Mouse (Mus musculus): ENCODE results near the gene Pdia4.

The Pdia4 gene

DNA sequence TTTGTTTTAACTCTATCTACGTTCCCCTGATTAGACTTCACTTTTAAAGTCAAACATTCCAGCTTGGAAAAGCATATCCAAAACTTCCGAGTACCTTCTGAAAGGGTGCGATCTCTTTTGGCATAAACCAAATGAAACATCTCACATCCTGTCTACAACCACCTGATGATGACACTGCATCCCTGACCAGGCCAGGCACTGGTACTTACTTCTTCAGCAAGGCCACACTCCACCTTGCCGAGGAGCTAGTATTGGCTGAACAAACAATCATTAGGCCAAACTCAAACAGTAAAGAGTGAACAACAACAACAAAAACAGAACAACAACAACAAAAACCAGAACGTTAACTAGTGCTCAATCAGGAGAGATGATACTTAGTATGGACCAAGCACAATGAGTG is 1.9 kb downstream of the Pdia4 start:
- in situ Hi-C loops (cut with MboI, MseI): no loop called here

DNA sequence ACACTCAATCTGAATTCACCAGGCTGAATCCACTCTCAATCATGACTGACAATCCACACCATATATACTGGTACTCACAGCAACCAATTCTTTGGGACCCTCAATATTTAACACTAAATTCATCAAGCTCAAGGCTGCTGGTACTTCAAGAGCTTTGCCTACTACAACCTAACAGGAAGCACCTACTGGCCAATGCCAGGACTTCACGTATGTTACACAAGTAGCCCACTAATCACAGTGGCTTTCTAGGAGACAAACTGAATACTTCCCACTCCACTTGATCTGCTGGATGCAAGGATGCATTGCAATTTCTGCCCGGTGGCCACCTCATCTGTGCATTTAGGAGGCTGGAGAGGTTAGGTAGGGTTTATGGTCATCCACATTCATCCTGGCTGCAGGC is 3.0 kb downstream of the Pdia4 start:
- in situ Hi-C loops (cut with MboI, MseI): no loop called here

DNA sequence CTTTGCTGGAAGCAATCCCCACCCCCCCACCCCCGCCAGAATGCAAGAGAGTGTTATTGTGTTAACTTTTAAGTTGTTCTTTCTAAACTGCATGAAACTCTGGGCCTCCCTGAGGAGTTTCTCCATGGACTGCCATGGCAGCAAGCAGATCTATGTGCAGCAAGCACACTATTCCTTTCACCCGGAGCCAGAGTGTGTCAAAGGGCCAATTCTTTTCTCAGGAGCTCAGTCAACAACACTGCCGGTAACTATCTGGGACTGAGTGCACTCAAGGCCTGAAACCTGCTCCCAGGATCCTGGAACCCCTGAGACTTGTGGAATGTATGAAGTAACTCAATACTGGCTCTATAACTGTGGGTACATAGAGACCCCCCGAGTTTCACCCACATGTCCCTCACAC is 4.2 kb downstream of the Pdia4 start:
- in situ Hi-C loops (cut with MboI, MseI): no loop called here

DNA sequence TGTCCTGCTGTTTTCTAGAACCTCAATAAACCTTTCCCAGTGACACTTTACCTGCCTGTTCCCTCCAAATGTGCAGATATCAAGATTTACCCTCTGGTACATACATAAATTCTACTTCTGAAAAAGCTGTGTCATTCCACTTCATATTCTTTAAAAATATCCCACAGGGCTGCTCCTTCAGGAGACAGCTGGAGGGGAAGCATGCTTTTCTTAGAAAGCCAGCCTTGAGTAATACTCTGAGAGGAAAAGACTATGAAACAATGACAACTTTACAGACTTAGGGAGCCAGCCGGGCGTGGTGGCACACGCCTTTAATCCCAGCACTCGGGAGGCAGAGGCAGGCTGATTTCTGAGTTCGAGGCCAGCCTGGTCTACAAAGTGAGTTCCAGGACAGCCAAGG is 4.7 kb downstream of the Pdia4 start:
- in situ Hi-C loops (cut with MboI, MseI): no loop called here

DNA sequence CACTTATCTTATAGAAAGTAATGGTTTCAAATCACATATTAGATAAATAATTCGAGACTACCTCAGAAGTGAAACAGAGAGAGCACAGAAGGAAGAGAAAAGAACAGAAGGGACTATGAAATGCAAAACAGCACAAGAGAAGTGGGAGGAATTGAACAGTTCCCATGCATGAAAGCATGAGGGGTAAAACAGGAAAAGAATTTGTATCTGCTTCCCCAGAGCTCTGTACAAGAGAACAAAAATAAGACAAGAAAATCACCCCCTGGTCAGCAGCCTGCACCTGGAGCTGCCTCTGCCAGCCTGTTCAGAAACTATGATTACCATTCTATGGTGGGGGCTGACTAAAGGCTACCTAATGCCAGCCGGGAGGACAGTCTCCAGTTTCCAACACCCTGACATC is 5.8 kb downstream of the Pdia4 start:
- in situ Hi-C loops (cut with MboI, MseI): no loop called here

DNA sequence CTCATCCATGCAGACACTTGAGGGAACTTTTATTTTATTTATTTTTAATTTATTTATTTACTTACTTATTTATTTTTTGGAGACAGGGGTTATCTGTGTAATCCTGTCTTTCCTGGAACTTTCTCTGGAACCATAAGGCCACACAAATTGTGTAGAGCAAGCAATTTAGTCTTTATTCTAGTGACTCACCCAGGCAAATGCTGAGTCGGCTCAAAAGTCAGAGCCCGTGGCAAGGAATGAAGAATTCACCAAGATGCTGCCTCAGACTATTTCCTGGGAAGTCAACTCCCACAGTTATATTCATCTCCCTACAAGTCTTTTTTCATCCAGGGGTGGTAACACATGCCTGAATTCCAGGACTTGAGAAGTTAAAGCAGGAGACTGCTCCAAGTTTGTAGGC is 7.7 kb downstream of the Pdia4 start:
- in situ Hi-C loops (cut with MboI, MseI): no loop called here

DNA sequence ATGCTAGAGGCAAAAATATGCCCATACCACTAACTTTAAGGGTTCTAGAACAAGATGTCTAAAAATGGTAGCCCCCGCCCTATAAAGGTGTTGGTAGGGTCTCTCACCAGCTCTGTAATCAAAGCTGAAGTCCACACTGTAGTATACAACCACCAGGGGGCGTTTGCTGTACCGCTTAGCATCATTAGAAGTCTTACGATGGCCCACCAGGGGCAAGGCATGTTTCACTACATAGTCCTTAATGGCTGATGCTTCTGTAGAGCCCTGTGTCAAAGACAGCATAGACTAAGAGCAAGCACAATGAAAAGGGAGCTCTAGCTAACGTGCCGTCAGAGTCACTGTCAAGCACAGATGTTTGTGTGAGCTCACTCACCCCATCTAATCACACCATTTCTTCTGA is 14.2 kb downstream of the Pdia4 start:
- in situ Hi-C loops (cut with MboI, MseI): no loop called here

DNA sequence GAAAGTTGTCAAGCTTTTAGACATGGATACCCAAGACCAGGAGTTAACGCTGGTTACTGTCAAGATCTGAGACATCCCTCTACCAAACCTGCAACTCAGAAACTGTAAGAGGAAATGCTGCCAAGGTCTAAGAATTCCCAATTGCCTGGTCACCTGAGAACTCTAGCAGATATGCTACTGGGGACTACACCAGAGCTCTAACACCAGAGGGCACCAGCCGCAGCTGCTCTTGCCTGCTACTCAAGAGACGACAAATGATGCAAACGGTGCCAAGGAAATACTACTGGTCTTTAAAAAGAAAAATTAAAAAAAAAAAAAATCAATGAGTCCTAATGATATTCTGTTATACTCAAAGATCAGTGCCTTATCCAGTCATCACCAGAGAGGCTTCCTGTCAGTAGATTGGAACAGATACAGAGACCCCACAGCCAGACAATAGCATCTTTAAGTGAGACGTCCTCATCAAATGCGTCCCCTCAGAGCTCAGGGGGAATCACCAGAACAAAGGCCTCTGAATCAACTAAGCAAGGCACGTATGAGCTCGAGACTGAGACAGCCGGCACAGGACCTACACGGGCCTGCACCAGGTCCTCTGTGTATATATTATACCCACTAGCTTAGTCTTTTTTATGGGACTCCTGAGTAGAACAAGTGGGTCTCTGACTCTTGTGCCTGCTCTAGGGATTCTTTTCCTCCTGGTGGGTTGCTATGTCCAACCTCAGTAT is 19.0 kb downstream of the Pdia4 start:
- in situ Hi-C loops (cut with MboI, MseI): no loop called here

DNA sequence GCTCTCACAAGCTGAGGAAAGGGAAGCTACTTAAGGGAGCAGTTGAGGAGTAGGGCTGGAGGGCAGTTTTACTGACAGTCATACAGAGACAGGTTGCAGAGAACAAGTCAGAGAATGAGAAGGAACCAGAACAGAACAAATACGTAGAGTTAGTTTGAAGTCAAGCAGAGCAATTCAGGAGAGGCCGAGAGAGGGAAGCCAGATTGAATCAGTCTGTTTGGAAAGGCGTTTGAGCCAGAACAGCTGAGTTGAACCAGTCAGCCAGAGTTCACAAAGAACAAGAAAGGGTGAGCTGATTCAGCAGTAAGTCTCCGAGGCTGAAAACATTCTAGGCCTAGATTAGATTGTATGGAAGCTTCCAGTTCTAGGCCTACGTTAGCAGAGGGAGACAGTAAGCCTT is 19.9 kb downstream of the Pdia4 start:
- in situ Hi-C loops (cut with MboI, MseI): no loop called here

DNA sequence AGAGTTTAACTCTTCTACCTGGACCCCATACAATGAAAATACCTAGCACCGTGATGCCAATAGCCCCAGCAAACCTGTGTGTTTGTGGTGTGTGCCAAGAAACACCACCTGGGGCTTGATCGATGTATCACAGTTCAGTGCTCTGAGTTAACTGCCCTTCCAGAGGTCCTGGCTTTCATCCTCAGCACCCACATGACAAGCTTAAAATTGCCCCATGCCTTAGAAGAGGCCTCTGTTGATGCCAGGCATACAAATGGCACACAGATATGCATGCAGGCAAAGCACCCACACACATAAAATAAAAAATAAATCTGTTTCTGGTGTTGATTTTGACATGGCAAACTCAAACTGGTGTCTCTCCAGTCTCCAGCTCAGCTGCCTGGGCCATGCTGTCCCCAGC is 20.7 kb downstream of the Pdia4 start:
- in situ Hi-C loops (cut with MboI, MseI): no loop called here

DNA sequence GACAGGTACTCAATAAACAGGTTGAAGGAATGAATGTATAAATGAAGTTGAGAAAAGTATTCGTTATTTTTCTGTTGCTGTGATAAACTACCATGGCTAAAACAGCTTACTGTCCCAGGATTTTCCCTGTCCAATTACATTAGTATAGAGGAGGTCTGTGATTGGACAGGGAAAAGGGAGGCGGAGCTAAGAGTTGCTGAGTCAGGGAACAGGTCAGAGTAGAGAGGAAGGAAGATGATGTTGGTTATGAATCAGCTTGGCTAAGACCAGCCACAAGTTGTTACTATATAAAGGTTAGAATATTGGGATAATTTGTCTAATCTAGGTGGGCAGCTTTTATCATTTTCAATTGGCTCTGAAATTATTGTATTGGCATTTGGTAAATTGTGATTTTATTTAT is 22.5 kb downstream of the Pdia4 start:
- in situ Hi-C loops (cut with MboI, MseI): no loop called here

DNA sequence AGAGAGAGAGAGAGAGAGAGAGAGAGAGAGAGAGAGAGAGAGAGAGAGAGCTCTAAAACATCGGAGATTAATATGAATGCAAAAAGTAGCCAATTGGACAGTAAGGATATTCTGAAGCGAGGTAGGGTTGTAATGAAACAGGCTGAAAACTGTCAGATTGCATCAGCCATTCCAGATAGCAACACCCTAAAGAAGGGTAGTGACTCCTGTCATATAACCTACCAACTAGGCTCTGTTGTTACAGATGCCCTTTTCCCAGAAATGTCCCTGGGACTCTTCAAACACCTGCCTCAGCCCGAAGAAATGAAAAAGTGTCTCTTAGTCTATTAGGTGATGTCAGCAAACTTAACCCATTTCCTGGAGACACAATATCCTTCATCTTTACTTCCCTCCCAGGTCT is 24.4 kb downstream of the Pdia4 start:
- in situ Hi-C loops (cut with MboI, MseI): no loop called here

DNA sequence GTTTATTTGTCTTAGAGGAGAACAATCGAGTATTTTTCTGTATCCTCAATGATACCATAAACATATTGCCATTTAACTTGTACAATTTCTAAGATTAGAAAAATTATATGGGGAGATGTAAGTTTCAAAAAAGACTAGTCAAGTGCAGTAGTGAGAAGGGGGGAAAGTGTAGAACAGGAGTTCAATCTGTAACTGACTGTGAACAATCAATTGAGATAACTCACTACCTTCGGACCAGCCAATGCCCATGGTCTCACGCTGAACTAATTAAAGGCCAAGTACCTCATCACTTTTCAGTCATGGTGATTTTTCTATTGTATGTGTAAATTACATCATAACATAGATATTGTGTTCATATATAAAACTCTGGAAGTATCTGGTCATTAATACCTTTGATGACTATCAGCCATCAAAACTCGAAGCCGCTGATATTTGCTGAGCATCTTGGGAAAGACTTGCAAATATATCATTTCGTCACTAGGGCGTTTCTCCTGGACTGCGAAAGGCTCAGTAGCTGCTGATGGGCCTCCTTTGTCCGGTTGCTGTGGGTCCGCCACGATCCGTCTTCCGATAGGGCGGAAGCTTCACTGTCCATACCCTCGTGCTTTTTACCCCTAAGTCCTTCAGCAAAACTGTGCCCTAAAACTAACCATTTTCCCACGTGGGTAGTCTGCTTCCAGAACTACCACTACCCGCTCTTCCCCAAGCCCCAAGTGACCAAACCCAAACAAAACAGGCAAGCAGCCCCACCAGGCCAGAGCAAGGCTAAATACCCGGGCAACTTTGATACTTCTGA is 25.1 kb downstream of the Pdia4 start:
- in situ Hi-C loops (cut with MboI, MseI): no loop called here

DNA sequence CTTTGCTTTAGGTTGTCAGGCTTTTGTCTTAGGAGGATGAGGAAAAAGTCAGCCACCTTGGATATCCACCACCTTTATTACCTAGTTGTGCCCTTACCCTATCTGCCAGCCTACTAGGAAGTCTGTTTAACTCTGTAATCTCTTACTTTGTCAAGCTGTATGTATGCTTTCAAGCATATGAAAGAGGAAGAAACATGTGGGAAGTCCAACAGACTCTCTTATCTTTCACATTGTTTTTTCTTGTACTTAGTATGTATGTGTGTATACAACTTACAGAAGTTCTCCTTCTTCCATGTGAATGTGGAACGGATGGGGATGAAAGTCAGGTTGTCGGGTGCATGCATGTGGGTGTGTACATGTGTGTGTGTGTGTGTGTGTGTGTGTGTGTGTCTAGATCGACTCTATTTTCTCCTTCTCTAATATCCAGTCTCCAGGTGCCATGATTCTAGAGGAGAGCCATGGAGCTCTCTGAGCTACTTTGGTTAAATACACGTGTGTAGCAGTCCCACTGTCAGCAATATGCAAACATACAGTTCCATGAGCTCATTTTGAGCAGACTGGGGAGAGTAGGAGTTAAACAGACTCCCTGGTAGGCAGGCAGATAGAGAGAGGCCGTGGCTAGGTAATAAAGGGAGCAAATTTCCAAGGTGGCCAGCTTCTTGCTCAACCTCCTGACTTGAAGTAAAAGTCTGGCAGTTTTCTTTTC is 28.4 kb downstream of the Pdia4 start:
- in situ Hi-C loops (cut with MboI, MseI): no loop called here

DNA sequence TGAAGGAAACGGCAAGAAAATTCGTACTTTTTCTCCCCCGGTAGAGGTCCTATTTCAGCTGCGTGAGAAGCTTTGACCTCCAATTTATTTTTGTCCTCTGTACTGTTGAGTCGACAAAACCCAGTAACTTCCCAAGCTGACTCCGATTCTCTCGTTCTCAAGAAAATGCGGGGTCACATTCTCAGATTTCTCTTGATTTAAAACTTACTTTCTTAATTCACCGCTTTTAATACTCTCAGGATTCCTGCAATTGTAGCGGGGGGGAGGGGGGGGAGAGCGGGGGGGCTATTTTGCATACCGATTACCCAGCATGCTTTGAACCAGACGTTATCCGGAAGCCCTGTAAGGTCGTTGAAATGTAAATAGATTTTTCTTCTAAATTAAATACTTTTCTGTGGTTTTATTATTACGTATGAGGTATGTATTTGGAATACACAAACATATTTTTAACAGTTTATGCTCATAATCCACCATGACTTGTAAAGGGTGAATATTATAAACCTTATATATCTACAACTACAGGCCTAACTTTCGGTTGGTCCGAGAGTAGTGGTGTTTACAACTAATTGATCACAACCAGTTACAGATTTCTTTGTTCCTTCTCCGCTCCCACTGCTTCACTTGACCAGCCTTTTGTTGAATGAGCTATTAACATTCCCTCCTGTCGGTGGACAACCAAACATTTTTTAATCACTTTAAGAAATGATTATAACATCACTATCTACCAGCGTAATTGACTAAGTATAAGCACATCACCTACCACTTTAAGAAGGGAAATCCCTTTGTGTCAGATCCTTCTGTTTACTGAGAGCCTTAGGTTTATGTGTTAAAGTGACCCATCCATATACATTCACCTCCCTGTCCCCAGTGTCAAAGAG is 31.9 kb downstream of the Pdia4 start:
- in situ Hi-C loops (cut with MboI, MseI): no loop called here

DNA sequence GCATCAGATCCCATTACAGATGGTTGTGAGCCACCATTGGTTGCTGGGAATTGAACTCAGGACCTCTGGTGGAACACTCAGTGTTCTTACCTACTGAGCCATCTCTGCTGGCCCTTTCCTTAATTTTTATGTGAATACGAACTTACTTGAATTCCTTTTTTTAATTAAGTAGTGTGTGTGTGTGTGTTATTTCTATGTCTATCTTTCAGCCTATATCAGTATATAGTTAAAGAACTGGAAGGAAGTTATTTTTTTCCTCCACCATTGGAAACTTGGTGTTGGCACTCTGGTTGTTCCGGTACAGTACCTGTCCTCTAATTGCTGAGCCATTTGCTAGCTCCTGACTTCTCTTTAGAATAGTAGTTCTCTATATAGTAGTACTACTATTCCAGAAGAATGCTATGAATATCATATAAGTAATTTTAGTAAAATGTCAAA is 32.6 kb downstream of the Pdia4 start:
- in situ Hi-C loops (cut with MboI, MseI): no loop called here

DNA sequence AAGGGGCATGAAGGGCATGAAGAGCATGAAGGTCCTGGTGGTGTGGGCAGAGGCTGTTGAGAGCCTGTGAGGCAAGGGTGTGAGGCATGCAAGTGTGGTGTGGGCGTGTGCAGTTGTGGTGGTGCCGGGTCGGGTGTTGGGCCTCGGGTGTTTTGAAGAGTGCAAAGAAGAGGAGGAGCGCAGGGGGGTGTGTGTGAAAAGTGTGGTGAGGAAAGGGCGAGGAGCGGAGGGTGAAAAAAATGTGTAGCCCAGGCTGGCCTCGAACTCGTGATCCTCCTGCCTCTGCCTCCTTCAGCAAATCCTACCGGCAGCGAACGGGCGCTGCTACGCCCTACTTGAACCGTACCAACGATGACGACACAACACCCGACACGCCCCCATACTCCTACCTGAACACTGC is 41.5 kb downstream of the Pdia4 start:
- in situ Hi-C loops (cut with MboI, MseI): loop anchor here (5.0 to 25.0 kb wide), 3 partner anchors 94 to 1441 kb away; partner anchors contain the start of genes Gimap6, Gimap7, Gm28053 and Igf2bp3

DNA sequence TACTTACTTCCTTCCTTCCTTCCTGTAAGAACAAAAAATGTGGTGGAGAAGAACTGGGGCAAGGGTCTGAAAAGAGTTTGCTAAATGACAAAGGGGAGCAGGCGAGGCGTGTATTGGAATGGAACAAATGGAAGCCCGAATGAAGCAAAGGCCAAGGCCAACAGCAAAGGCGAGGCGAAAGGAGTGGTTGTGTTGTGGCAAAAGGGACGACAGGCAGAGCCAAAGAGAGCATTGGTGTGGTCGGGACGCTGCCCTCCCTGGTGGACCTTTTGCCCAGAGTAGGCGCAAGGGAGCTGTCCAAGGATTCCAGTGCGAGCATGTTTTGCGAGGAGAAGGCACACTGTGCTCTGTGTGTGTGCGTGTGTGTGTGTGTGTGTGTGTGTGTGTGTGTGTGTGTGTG is 42.1 kb downstream of the Pdia4 start:
- in situ Hi-C loops (cut with MboI, MseI): loop anchor here (5.0 to 25.0 kb wide), 3 partner anchors 94 to 1441 kb away; partner anchors contain the start of genes Gimap6, Gimap7, Gm28053 and Igf2bp3

DNA sequence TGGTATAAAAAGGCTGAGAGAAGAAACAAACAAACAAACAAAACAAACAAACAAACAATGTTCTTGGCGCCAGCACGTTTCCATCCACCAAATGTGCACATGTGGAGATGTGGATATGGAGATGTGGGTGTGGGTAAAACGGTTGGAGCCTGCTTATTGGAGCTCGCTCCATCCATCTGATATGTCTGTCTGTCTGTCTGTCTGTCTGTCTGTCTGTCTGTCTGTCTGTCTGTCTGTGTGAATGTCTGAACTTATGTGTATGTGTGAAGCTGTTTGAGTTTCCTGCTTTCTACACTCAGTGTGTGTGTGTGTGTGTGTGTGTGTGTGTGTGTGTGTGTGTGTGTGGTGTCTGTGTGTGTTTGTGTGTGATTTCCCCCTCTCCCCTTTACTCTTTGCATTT is 43.4 kb downstream of the Pdia4 start:
- in situ Hi-C loops (cut with MboI, MseI): loop anchor here (5.0 to 25.0 kb wide), 4 partner anchors 93 to 1442 kb away; partner anchors contain the start of genes Gimap6, Gimap7, Gm28053 and Igf2bp3

DNA sequence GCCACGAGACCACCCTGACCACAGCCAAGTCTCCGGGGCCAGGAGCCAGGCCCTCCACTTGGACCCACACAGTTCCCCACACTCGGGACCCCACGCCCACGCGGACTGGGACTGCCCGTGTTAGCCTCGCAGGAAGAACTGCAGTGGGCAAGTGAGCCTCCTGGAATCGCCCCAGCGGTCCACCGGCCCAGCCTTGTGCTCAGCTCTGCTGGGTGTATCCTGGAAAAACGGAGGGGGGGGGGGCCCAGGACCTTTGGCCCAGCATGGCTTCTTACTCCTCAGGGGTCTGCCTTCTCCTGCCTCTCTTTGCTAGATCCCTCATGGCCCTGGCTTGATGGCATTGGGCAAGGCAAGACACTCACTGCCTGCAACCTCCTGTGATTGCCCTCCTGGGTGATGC is 44.7 kb downstream of the Pdia4 start:
- in situ Hi-C loops (cut with MboI, MseI): loop anchor here (10.0 to 25.0 kb wide), 3 partner anchors 464 to 1444 kb away; partner anchors contain the start of genes Gimap6, Gimap7, Gm28053 and Igf2bp3

DNA sequence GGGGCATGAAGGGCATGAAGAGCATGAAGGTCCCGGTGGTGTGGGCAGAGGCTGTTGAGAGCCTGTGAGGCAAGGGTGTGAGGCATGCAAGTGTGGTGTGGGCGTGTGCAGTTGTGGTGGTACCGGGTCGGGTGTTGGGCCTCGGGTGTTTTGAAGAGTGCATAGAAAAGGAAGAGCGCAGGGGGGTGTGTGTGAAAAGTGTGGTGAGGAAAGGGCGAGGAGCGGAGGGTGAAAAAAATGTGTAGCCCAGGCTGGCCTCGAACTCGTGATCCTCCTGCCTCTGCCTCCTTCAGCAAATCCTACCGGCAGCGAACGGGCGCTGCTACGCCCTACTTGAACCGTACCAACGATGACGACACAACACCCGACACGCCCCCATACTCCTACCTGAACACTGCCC is 45.9 kb downstream of the Pdia4 start:
- in situ Hi-C loops (cut with MboI, MseI): loop anchor here (10.0 to 25.0 kb wide), 3 partner anchors 463 to 1445 kb away; partner anchors contain the start of genes Gimap6, Gimap7, Gm28053 and Igf2bp3
